Mouse (Mus musculus): ENCODE measurements around the gene Spn. TPM values are rescaled to one million over a fixed set of nuclear protein-coding genes. Genes with fewer than 3 reads are reported as not detected.

Spn gene
- total and polyA plus RNA-seq, 3 experiments = 0.78 to 2.9 (median 0.80) TPM

DNA sequence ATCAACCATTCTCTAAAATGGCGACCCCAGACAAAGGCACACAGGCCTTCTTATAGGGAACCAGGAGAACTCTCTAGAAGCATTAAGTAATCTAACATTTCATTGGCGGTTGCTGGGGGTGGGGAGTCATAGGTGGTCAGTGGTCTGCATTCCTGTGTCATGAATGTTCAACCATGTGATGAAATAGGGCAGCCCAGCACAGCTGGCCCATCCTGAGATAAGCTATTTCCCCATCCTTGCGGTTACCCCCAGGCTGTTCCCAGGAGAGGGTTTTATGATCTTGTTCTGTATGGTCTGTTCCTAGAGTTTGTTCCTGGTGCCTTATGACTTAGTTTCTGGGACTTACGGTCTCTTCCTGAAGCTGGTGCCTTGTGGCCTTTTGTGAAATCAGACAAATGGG is 19.9 kb upstream of the Spn start:
- no peaks in the 10 kb centered on the region for H3K27me3 ChIP-seq (ENCODE audit: control insufficient read depth, insufficient read depth, low read length)
- H3K79me2 ChIP-seq (replicated peaks; ENCODE audit: control insufficient read depth, insufficient read depth, low read length) = no peaks in the 10 kb centered on the region
- no peaks in the 10 kb centered on the region for H3K36me3 ChIP-seq (ENCODE audit: control insufficient read depth, insufficient read depth, low read length)
- intact Hi-C loops (cut with DNase I) = no loop called here
- H3K4me3 ChIP-seq = no peak overlapping the region
- TF ChIP-seq POLR2A (IDR thresholded peaks at IDR 0.05; ENCODE audit: insufficient read depth, low read depth, low read length) (no peak), EP300 (IDR thresholded peaks at IDR 0.05; ENCODE audit: insufficient read depth, low read depth, low read length) (no peak), CTCF (IDR thresholded peaks at IDR 0.05) (no peak)
- 78% methylated on average over 4 of the region's 4 CpGs for WGBS
- no peak for DNase-seq
- H3K27ac ChIP-seq = no peak overlapping the region
- H3K9ac ChIP-seq (ENCODE audit: low read depth, low read length) = no peak overlapping the region
- H3K4me1 ChIP-seq (ENCODE audit: control insufficient read depth, insufficient read depth, low read length) = peaks cover 2% of the 10 kb centered on the region

- DNase-seq = no peak
- Histone ChIP-seq H3K27ac (no peak overlapping the region), H3K4me3 (no peak overlapping the region), H3K36me3 (ENCODE audit: control insufficient read depth, insufficient read depth, low read length) (no peaks in the 10 kb centered on the region), H3K9ac (ENCODE audit: low read depth, low read length) (no peak overlapping the region), H3K79me2 (replicated peaks; ENCODE audit: control insufficient read depth, insufficient read depth, low read length) (no peaks in the 10 kb centered on the region), H3K4me1 (ENCODE audit: control insufficient read depth, insufficient read depth, low read length) (peaks cover 2% of the 10 kb centered on the region), H3K27me3 (ENCODE audit: control insufficient read depth, insufficient read depth, low read length) (no peaks in the 10 kb centered on the region)
- 7% methylated on average over 3 of the region's 3 CpGs for WGBS
- TF ChIP-seq POLR2A (IDR thresholded peaks at IDR 0.05; ENCODE audit: insufficient read depth, low read depth, low read length) = no peak
- TF ChIP-seq EP300 (IDR thresholded peaks at IDR 0.05; ENCODE audit: insufficient read depth, low read depth, low read length) = no peak
- no peak for TF ChIP-seq CTCF (IDR thresholded peaks at IDR 0.05)
- intact Hi-C loops (cut with DNase I) = no loop called here
Measured at GRCm38 (mm10) chr7:127153477-127153876, 15.9 kb upstream of the Spn start.

- H3K9ac ChIP-seq (ENCODE audit: low read depth, low read length) = no peak overlapping the region
Measured at GRCm38 (mm10) chr7:127152464-127152863, 14.8 kb upstream of the Spn start.

GRCm38 (mm10) chr7:127147901-127148300 is 10.3 kb upstream of the Spn start:
- DNase-seq = no peak
- H3K4me1 ChIP-seq (ENCODE audit: control insufficient read depth, insufficient read depth, low read length) = no peaks in the 10 kb centered on the region
- intact Hi-C loops (cut with DNase I) = no loop called here
- 42% methylated on average over 3 of the region's 3 CpGs for WGBS
- H3K27ac ChIP-seq = no peak overlapping the region
- no peak for TF ChIP-seq POLR2A (IDR thresholded peaks at IDR 0.05; ENCODE audit: insufficient read depth, low read depth, low read length)
- no peak for TF ChIP-seq CTCF (IDR thresholded peaks at IDR 0.05)
- no peak for TF ChIP-seq EP300 (IDR thresholded peaks at IDR 0.05; ENCODE audit: insufficient read depth, low read depth, low read length)
- H3K79me2 ChIP-seq (replicated peaks; ENCODE audit: control insufficient read depth, insufficient read depth, low read length) = no peaks in the 10 kb centered on the region
- H3K9ac ChIP-seq (ENCODE audit: low read depth, low read length) = no peak overlapping the region
- H3K4me3 ChIP-seq = no peak overlapping the region
- H3K36me3 ChIP-seq (ENCODE audit: control insufficient read depth, insufficient read depth, low read length) = no peaks in the 10 kb centered on the region
- no peaks in the 10 kb centered on the region for H3K27me3 ChIP-seq (ENCODE audit: control insufficient read depth, insufficient read depth, low read length)

More at GRCm38 (mm10) chr7:127152464-127152863, 14.8 kb upstream of the Spn start:
- DNase-seq = no peak
- Histone ChIP-seq H3K36me3 (ENCODE audit: control insufficient read depth, insufficient read depth, low read length) (no peaks in the 10 kb centered on the region), H3K79me2 (replicated peaks; ENCODE audit: control insufficient read depth, insufficient read depth, low read length) (no peaks in the 10 kb centered on the region), H3K4me1 (ENCODE audit: control insufficient read depth, insufficient read depth, low read length) (peaks cover 2% of the 10 kb centered on the region), H3K27me3 (ENCODE audit: control insufficient read depth, insufficient read depth, low read length) (no peaks in the 10 kb centered on the region), H3K27ac (no peak overlapping the region), H3K4me3 (no peak overlapping the region)
- TF ChIP-seq CTCF (IDR thresholded peaks at IDR 0.05) = no peak
- TF ChIP-seq POLR2A (IDR thresholded peaks at IDR 0.05; ENCODE audit: insufficient read depth, low read depth, low read length) = no peak
- no peak for TF ChIP-seq EP300 (IDR thresholded peaks at IDR 0.05; ENCODE audit: insufficient read depth, low read depth, low read length)
- intact Hi-C loops (cut with DNase I) = no loop called here
- 93% methylated on average over 6 of the region's 6 CpGs for WGBS

- Histone ChIP-seq H3K36me3 (ENCODE audit: control insufficient read depth, insufficient read depth, low read length) (no peaks in the 10 kb centered on the region), H3K79me2 (replicated peaks; ENCODE audit: control insufficient read depth, insufficient read depth, low read length) (no peaks in the 10 kb centered on the region), H3K9ac (ENCODE audit: low read depth, low read length) (no peak overlapping the region), H3K4me1 (ENCODE audit: control insufficient read depth, insufficient read depth, low read length) (no peaks in the 10 kb centered on the region), H3K27ac (no peak overlapping the region), H3K27me3 (ENCODE audit: control insufficient read depth, insufficient read depth, low read length) (no peaks in the 10 kb centered on the region), H3K4me3 (no peak overlapping the region)
- intact Hi-C loops (cut with DNase I) = no loop called here
- DNase-seq = no peak
- WGBS = 81% methylated on average over 2 of the region's 2 CpGs
- TF ChIP-seq EP300 (IDR thresholded peaks at IDR 0.05; ENCODE audit: insufficient read depth, low read depth, low read length) (no peak), POLR2A (IDR thresholded peaks at IDR 0.05; ENCODE audit: insufficient read depth, low read depth, low read length) (no peak), CTCF (IDR thresholded peaks at IDR 0.05) (no peak)
Measured at GRCm38 (mm10) chr7:127146267-127146603, 8.6 kb upstream of the Spn start.

- no peaks in the 10 kb centered on the region for H3K27me3 ChIP-seq (ENCODE audit: control insufficient read depth, insufficient read depth, low read length)
- TF ChIP-seq POLR2A (IDR thresholded peaks at IDR 0.05; ENCODE audit: insufficient read depth, low read depth, low read length) = no peak
- TF ChIP-seq EP300 (IDR thresholded peaks at IDR 0.05; ENCODE audit: insufficient read depth, low read depth, low read length) = no peak
- TF ChIP-seq CTCF (IDR thresholded peaks at IDR 0.05) = no peak
- H3K9ac ChIP-seq (ENCODE audit: low read depth, low read length) = no peak overlapping the region
- no peak overlapping the region for H3K4me3 ChIP-seq
- no peaks in the 10 kb centered on the region for H3K4me1 ChIP-seq (ENCODE audit: control insufficient read depth, insufficient read depth, low read length)
- DNase-seq = no peak
- WGBS = 59% methylated on average over 9 of the region's 9 CpGs
- H3K27ac ChIP-seq = no peak overlapping the region
- H3K36me3 ChIP-seq (ENCODE audit: control insufficient read depth, insufficient read depth, low read length) = no peaks in the 10 kb centered on the region
- intact Hi-C loops (cut with DNase I) = no loop called here
- no peaks in the 10 kb centered on the region for H3K79me2 ChIP-seq (replicated peaks; ENCODE audit: control insufficient read depth, insufficient read depth, low read length)
Measured at GRCm38 (mm10) chr7:127145387-127146266, 8.0 kb upstream of the Spn start.

Data from heart, adult 2 months (tissue).